Mouse (Mus musculus) kidney, adult 11 months (tissue): Measurements from ENCODE around the gene Zfand6.

Experiments used
- DNase-seq: peaks from one replicate; pipeline ENCODE4 v3.0.0; 2022

Gene Zfand6

DNA sequence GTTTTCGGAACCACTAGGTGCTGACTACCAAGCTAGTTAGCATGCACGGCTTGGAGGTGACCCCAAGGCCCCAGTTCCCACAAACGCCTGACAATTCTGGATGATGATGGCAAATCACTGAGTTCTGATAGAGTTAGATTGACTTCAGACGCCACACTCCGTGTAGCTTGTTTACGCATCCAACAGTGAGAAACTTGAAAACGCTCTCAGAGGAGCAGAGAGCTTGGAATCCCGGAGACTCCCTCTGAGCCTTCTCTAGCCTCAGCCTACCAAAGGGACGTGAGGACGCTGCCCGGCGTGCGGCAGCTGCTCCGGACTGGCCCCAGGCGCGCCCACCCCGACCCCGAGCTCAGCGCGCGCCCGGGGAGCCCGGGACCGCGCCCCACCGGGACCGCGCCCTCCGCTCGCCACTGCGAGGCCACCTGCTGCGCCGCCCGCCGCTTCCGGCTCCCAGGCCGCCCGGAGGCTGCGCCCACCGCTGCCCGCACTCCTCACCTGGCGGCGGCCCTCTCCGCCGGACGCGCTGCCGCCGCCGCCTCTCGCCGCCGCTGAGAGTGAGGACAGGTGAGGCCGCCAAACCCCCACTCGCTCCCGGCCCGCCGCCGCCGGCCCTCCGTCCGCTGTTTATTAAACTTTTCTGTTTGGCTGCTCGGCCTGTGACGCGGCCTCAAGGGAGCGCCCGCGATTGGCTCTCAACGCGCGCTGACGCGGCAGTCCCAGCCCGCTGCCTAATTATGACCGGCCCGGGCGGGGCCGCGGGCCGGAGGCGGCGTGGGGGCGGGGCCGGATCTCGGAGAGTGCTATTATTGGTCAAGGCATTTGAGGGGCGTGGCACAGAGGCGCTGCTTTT, at the start of gene Zfand6:
Gene Zfand6 (minus strand): TSS at position 709 of the 850 bp plus-strand sequence.
- DNase-seq = peak; percentile 99

DNA sequence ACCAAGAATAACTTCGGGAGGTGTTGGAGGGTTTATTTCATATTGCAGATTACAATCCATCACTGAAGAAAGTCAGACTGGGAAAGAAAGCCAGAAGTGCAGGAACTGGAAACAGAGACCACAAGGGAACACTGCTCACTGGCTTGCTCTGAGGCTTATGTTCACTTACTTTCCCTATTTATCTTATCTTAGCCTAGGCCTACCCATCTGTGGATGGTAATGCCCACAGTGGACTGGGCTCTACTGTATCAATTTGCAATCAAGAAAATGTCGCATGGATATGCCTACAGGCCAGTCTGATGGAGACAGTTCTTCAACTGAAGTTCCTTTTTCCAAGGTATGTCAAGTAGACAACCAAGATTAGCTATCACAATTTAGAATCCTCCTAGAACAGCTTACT, 47.0 kb upstream of the Zfand6 start:
- no peak for DNase-seq

DNA sequence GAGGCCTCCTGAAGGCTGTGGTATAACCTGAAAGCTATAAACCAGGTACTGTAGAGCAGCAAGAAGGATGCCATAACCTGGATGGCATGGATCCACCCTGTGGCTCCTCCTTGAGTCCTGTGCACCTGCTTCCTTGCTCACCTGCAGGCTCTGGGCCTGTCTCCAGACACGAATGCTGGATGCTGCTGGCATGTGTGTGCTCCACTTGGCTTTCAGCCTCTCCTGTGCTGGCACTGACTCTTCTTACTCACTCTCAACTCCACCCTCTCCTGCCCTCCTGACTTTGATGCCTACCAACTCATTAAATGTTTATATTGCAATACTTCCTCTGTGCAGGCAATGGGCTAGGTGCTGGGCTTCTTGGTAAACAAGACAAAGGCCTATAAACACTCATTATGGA, 43.3 kb upstream of the Zfand6 start:
- no peak for DNase-seq

DNA sequence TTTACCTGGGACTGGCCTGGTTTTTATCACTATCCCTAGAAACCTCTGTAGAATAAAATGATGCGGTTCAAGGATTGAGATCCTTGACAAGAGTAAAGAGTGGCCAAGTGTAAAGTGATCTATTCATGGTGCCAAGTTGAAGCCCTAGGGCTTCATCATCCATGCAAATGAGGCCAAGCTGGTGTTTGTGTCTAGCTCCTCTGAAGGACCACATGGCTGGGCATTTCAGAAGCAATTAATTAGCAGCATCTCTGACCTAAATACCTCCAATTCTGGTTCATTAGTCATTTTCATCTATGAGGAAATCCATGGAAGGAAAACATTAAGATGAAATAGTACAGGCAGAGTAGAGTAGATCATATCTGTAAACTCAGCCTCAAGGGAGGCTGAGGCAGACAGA, 42.3 kb upstream of the Zfand6 start:
- DNase-seq = no peak

DNA sequence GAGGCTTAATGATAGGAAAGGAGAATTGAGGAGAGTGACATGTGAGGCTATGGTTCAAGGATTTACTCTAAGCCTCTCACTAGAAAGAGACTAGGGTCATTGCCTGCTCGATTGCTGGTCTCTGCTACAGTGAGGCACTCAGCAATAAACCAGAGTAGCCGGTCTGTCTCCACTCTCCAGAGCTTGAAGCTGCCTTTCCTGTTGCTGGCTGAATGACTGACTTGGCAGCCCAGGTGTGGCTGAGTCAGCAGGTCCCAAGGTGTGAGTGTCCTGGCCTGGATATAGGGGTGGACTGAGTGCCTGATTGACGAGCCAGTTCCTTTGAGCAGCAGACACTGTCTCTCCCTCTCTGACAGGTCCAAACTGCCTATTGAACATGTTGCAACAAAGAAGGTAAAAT, 41.3 kb upstream of the Zfand6 start:
- no peak for DNase-seq

DNA sequence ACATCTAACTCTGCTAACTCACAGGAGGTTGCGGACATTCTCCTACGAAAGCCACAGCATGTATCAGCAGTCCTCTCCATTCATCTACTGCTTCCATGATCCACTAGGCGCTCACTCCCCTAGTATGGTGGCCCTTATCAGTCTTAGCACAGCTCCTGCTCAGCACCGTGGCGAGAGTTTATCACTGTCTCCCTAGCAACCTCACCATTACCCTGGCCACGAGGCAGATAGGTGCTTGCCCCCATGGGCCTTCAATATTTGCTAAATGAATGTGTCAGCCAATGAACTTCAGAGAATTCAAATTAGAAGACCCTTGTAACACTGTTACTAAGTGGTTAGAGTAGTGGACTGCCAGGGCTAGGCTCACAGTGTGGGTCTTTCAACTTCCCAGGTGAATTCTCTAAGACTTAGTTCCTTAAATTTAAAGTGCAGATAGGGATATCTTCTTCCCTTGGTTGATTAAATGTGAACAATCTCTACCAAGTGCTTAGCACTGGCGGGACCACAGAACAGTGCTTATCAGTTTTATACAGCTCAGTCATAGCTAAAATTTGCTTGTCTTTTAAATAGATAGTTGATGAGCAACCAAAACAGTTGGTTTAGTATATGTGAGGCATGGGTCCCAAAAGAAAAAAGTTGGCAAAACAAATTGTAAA, 33.2 kb upstream of the Zfand6 start:
- DNase-seq = no peak

DNA sequence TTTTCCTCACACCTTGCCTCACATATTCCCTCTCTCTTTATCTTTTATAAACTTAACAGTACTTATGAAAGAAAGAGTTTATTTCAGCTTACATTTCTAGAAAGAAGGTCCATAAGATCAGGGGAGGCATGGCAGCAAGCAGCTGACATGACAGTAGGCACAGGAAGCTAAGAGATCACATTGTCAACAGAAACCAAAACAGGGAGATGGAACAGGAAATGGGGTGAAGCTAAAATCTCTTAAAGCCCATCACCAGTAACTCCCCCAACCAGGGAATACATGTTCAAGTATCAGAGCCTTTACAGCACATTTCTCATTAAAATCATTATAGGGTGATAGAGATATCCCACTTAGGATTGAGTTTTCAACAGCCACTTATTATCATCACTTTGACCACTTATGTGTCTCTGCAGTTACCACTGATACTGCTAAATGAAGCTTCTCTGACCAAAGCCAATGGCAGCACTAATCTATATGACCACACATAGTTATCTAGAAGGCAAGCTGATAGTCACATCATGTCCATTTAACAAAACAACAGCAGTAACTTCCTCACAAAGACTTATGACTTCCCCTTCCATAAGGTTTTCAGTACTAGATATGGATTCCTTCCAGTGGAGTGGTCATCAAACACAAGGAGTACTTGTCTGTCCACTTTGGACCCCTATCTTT, 20.7 kb upstream of the Zfand6 start:
- DNase-seq = no peak

DNA sequence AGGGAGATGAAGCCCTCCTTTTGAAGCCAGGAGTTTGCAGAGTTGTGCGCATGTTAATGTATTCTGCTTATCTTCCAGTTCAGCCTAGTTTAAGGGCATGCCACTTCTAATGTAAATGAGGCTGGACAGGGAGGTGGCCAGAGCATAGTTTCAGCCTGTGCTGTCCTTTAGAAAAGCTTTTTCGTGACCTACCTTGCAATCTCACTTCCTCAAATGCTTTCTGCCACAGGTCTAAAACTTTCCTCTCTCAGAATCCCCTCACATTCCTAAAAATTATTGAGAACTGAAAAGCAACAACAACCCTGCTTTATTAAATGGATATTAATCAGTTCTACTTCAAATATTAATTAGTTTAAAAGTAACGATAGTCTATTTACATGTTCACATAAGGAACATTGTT, 17.1 kb upstream of the Zfand6 start:
- DNase-seq = no peak

DNA sequence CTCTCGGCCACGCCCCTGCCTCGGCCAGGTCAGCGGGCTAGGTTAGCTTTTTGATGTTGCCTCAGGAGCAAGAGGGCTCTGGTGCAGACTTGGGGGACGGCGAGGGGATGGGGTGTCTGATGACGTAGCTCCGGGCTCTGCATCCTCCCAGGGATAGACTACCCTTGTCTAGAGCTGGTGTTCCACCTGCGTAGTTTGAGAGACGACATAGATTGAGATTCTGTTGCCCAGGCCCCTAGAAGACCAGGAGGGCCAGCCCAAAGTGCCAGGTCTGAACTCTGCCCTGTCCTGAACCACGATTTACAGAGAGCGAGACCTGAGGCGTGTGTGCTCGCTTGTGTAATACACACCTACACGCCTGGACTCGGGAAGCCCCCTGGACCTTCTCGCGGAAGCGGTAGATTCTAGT, 346 bp upstream of the Zfand6 start:
- no peak for DNase-seq

DNA sequence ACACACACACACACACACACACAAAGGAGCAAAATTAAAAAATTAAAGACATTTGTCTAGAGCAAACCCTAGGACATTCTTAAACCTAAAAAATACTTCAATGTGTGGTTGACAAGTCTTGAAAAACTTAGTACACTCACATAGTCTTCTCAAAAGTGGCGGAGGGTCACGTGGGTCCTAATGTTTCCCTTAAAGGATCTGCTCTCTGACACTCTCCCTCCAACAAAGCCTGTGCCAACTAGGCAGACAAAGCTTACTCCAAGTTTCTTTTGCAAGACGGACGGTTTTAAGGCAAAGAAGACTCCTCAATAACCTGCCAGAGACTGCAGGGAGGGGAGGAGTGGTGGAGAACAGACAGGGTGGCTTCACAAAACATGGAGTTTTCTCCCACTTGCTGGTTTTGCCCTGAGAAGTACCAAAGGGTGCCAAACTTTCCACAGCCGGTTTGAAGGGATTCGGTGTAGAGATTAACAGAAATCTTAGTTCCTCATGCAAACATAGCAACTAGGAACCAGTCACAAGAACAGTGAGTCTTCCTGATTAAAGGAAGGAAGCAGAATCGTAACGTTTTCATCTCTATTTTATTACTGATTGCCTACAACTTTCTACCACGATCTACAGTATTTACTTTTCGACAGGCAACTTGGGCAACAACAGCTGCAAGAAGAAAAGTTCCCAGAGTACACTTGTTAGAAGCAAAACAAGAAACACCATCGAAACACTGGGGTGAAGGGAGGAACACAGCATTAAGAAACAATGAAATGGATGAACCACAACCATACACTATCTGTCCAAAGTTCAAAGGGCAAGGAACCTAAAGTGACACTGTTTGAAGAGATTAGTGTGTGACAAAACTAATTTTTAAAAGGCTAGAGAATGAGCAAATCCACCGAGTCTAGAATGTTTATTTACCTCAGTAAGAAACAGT, 1.8 kb downstream of the Zfand6 start:
- DNase-seq = no peak

DNA sequence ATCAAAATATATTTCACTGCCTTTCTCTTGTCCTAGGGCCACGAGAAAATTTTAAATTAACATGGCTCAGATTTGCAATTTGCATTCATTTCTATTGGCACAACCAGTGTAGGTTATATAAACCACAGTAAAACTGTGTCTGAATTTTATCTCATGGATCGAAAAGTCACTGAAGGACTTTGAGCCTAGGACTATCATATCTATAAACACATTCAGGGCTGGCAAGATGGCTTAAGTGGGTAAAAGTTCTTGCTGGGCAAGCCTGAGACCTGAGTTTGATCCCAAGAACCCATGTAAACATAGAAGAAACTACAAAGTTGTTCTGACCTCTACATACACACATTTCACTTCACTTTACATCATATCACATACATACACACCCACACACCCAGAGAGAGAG, 3.4 kb downstream of the Zfand6 start:
- no peak for DNase-seq

DNA sequence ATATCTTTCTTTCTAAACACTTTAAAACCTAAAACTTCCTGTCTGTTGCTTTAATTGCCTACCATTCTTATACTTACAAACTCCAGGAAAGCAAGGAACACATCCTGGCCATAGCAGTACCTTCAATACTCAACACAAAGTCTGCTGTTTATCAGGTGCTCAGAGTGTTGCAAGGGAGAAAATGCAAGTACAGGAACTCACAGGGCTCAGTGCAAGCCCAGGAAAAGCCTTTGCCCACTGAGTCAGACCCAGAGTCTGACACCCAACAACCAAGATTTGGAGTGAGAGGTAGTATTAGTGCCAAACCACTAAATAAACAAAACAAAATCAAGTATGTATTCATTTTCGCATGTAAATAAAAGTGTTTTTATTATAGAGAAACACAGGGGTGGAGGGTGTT, 5.1 kb downstream of the Zfand6 start:
- no peak for DNase-seq

DNA sequence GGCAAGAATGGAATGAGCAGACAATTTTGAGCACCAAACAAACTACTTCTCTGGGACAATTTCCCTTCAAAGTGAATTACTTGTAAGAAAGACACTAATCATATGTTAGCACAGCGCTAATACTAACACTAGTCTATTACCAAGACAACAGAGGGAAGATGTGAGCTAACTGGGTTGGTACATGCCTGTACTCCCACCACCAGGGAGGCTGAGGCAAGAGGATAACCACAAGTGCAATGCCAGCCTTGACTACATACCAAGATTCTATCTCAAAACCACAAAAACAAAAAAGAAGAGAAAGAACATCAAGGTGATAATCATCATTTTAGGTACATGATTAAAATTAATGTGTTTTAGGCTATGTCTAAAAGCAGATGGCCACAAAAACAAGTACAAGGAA, 8.2 kb downstream of the Zfand6 start:
- DNase-seq = no peak

DNA sequence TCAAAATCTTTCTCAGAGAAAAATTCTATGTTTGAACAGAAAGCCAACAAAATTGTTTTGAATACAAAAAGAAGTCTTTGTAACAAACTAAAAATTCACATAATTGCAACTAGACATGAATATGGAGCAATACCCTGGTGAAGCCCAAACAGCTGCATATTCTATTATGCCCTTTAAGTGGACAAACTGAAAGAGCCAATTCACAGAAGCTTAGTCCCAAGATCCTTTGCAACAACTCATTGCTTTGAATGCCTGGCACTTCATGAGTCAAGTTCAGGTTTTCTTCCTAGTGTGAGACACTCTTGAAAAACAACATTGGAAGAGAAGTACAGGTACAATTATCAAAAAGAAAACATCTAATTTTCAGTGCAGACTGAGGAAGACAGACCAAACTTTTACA, 8.8 kb downstream of the Zfand6 start:
- DNase-seq = no peak

DNA sequence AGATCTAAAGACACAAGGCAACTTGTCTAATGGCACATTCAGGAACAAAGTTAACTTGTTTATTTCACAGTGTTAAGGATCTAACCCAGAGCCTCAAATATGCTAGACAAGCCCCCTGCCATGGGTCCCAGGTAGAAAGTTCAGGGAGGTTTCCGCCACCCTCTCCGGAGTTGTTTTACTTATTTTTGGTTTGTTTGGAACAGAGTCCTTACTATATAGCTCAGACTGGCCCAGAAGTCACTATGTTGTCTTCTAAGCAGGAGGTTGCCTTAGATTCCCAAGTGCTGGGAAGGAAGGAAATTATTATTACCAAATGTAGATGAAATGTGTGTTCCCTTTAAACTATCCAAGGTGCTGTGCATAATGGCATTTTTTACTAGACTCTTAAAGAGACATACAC, 9.7 kb downstream of the Zfand6 start:
- no peak for DNase-seq

DNA sequence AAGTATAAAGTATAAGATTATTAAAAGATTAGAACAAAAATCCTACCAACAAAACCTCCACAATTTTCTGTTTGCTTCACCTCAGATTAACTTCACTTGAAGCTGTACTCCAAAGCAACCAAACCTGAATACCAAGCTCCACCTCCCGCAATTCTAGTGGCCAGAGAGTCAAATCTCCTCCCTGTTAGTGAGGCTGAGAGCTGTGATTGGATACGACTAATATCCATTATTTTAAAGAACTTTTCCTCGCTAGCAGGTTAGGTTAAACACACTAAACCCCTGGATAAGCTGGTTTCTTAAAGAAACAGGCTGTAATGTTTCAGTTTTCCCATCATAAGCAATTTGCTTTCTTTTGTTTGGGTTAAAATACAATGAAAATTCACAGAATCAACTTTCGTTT, 10.5 kb downstream of the Zfand6 start:
- DNase-seq = peak; percentile 79

DNA sequence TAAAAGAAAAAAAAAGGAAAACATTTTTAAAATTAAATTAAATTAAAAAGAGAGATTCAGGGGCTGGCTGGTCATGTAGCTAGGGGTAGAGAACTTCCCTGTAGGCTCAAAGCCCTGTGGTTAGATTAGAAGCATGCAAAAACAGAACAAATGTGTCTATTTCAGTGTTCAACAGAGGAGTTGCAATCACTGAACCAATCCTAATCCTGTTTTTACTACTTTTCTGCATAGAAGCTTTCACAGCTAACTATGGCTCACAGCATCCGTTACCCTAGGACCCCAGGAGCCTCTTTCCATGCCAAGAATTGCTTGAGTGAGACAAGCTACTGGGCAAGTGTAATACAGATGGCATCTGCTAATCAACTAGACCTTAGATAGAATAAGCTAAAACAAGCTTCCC, 16.7 kb downstream of the Zfand6 start:
- no peak for DNase-seq

DNA sequence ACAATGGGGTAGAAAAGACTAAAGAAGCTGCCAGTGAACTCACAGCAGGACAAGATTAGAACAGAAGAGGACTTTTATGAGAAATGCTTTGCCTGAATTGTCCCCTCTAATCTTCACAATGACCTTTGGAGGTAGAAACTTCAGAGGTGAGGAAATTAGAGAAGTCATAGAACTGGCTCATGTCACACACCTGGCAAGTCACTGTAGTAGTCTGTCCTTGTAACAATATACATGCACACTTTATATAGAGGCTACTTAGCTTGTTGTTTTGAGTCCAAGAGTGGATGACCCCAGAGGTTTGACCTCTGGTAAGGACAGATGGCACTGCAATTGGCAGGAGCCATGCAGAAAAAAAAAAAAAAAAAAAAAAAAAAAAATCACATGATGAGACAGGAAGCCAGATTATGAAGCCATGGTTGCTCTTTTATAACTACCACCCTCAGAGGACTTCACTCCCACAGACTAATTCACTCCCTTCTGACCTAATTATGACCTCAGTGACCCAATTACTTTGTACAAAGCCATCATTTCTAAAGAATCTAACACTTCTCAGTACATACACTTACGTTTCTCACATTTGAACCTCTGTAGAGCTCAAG, 20.1 kb downstream of the Zfand6 start:
- DNase-seq = no peak

DNA sequence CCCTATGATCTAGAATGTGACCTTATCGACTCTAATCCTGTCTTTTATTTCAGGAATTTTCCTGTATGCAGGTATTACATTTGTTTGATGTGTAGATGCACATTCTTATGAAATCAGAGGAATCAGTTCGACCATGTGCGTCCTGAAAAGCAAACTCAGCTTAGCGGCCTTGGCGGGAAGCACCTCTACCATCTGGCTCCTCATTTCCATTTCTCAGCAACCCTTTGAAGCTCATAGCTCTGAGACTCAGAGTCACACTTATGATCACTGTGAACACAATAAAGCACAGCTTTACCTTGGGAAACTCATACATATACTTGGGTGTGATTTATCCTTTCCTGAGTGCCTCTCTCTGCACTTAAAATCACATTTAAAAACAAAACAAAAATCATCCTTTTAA, 21.8 kb downstream of the Zfand6 start:
- no peak for DNase-seq

DNA sequence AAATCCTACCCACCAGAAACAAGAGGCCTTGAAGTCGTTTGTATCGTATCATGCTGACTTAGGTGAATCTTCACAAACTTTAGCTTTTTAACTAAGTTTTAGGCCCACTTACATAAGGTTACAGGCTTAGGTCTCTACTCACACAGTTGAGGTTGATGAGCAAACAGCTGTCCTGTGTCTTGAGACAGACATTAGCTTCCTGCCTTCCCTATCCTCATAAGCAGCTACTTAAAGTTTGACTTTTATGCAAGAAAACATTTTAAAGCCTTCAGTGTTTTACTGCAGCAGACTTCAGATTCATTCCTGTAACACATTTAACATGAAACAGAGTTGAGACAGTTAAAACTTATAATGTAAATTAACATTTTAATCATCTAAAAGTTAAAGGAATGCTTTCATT, 37.0 kb downstream of the Zfand6 start:
- no peak for DNase-seq

DNA sequence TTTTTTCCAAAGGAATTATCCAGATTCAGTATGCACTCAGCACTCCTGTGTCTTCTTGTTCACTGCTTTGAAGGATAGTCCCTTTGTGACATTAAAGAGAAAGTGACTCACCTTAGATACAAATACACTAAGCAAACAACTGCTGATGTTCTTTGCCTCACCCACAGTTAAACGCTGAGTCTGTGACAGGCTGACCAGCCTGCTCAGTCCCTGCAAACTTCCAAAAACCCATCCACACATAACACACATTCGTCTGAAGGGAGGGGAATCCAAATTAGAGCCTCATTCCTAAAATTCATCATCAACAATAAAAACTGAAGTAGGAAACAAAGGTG, 37.8 kb downstream of the Zfand6 start:
- no peak for DNase-seq

DNA sequence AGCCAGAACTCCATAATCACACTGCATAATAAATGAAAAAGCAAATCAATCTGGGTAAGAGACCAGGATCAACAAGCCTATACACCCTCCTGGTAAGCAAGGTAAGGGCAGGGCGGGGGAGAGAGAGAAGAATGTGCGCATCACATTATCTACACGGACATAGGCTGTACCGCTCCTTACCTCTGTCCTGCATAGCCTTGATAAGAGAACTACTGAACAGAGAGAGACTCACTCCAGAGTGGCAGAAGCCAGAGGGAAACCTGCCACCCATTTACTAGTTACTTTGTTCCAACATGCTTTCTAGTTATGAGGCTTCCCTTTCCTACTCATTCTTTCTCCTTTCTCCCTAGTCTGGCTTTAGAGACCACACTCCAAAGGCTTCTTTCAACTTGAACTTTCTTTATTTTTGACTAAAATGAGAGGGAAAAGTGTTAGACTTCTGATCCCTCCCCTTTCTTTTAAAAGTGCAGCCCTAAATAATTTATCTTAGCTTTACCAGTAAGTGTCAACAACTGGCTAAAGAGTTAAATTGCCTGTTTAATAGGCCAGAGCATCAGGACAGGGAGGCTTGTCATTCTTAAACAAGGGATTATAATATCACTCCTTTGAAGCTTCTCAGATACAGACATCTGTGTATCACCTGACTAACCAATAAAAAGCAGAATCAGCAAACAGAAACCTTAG, 38.3 kb downstream of the Zfand6 start:
- no peak for DNase-seq
